Mouse (Mus musculus): ENCODE results near the gene Tsks. TPM values are rescaled to one million over a fixed set of nuclear protein-coding genes. Genes with fewer than 3 reads are reported as not detected.

Tsks gene
- polyA plus RNA-seq (2015; fragmentation: Nextera tagmentation; extraction: Ambion mirVana): 0.23 and 0.25 TPM in 2 replicates

- DNase-seq (ENCODE audit: low spot score): no peak
These were observed at the start of gene Tsks for GRCm38 (mm10) chr7:44942904-44943303. Gene Tsks, plus strand, starts transcription at chr7:44943204.

GRCm38 (mm10) chr7:44894175-44894574 is 48.8 kb upstream of the Tsks start:
- no peak for DNase-seq (ENCODE audit: low spot score)

- no peak for DNase-seq (ENCODE audit: low spot score)
These were observed 47.8 kb upstream of the Tsks start for GRCm38 (mm10) chr7:44895206-44895592.

- peak; percentile 92 for DNase-seq (ENCODE audit: low spot score)
These were observed 47.2 kb upstream of the Tsks start, which contains the start of gene Fuz for GRCm38 (mm10) chr7:44895593-44896434. Gene Fuz, plus strand, starts transcription at chr7:44896079.

GRCm38 (mm10) chr7:44896499-44896898 is 46.5 kb upstream of the Tsks start:
- DNase-seq (ENCODE audit: low spot score): no peak

- DNase-seq (ENCODE audit: low spot score): no peak
These were observed 44.4 kb upstream of the Tsks start for GRCm38 (mm10) chr7:44898607-44899006.

- DNase-seq (ENCODE audit: low spot score): no peak
These were observed 42.4 kb upstream of the Tsks start for GRCm38 (mm10) chr7:44900632-44901031.

GRCm38 (mm10) chr7:44901230-44901722 is 41.7 kb upstream of the Tsks start:
- peak; percentile 84 for DNase-seq (ENCODE audit: low spot score)

- DNase-seq (ENCODE audit: low spot score): no peak
These were observed 37.6 kb upstream of the Tsks start for GRCm38 (mm10) chr7:44905430-44905829.

- DNase-seq (ENCODE audit: low spot score): no peak
These were observed 34.1 kb upstream of the Tsks start for GRCm38 (mm10) chr7:44908706-44909476.

GRCm38 (mm10) chr7:44914396-44914795 is 28.6 kb upstream of the Tsks start:
- no peak for DNase-seq (ENCODE audit: low spot score)

- no peak for DNase-seq (ENCODE audit: low spot score)
These were observed 27.7 kb upstream of the Tsks start for GRCm38 (mm10) chr7:44915314-44915713.

GRCm38 (mm10) chr7:44916191-44916590 is 26.8 kb upstream of the Tsks start:
- no peak for DNase-seq (ENCODE audit: low spot score)

- DNase-seq (ENCODE audit: low spot score): no peak
These were observed 26.1 kb upstream of the Tsks start for GRCm38 (mm10) chr7:44916881-44917280.

- DNase-seq (ENCODE audit: low spot score): no peak
These were observed 24.8 kb upstream of the Tsks start for GRCm38 (mm10) chr7:44918219-44918618.

GRCm38 (mm10) chr7:44919127-44919526 is 23.9 kb upstream of the Tsks start:
- no peak for DNase-seq (ENCODE audit: low spot score)

GRCm38 (mm10) chr7:44922530-44922929 is 20.5 kb upstream of the Tsks start:
- no peak for DNase-seq (ENCODE audit: low spot score)

GRCm38 (mm10) chr7:44925468-44925867 is 17.5 kb upstream of the Tsks start:
- peak; percentile 53 for DNase-seq (ENCODE audit: low spot score)

GRCm38 (mm10) chr7:44928570-44928969 is 14.4 kb upstream of the Tsks start:
- DNase-seq (ENCODE audit: low spot score): no peak

GRCm38 (mm10) chr7:44929204-44930151 is 13.5 kb upstream of the Tsks start, which contains the start of gene Ap2a1:
Gene Ap2a1, minus strand, starts transcription at chr7:44929496.
- peak; percentile 100 for DNase-seq (ENCODE audit: low spot score)

- no peak for DNase-seq (ENCODE audit: low spot score)
These were observed 4.3 kb upstream of the Tsks start for GRCm38 (mm10) chr7:44938680-44939079.
